In the genomic region with DNA sequence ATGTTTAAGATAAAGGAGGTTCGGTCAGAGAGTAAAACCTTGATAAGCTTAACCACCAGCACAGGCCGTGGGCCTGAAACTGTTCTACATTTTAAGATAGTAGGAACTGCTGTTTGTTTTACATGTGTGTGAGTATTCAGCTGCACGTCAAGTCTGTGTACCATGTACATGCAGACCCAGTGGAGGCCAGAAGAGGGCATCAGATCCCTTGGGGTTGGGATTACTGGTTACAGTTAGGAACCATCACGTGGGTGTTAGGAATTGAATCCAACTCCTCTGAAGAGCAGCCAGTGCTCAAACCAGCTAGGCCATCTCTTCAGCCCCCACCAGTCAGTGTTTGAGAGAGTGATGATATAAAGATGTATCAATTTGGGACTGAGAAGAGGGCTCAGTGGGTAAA, we compare ENCODE assay signal across 8 mouse cellular contexts. TPM values are rescaled to one million over a fixed set of nuclear protein-coding genes. Genes with fewer than 3 reads are reported as not detected.
DNase-seq lines count a peak whose midpoint lies in the region; ATAC-seq and TF ChIP-seq lines count a peak whose summit lies in the region.

No protein-coding gene starts in this region.

- H3K27ac ChIP-seq in forebrain, embryonic 15.5 days (replicated peaks): no peak overlapping the region
- H3K27ac ChIP-seq in liver, adult 2 months (replicated peaks; ENCODE audit: insufficient read depth, low read depth, low read length): no peak overlapping the region

- no peak overlapping the region for H3K4me3 ChIP-seq in forebrain, embryonic 15.5 days
- no peak overlapping the region for H3K4me3 ChIP-seq in liver, adult 2 months (ENCODE audit: insufficient read depth, low read depth, low read length)

- no peaks in the 10 kb centered on the region for H3K4me1 ChIP-seq in forebrain, embryonic 15.5 days
- H3K4me1 ChIP-seq in liver, adult 2 months (ENCODE audit: control insufficient read depth, insufficient read depth, low read length): no peaks in the 10 kb centered on the region

- WGBS in forebrain, embryonic 15.5 days: 65% methylated on average over 4 of the region's 4 CpGs
- 44% methylated on average over 4 of the region's 4 CpGs for WGBS in liver, adult 2 months

- DNase-seq in urinary bladder, adult 18-20 months (ENCODE audit: low spot score in 2 of 2): peak; percentile 32 to 55
- DNase-seq in urinary bladder, postnatal 10 days (ENCODE audit: low spot score): no peak
- peak; percentile 59 for DNase-seq in brain, embryonic 14.5 days (ENCODE audit: low read depth)
- peak; percentile 83 for DNase-seq in kidney, adult 9 months
- DNase-seq in liver, adult 2 months (ENCODE audit: extremely low read depth, low read depth, low spot score): peak; percentile 69
- peak; percentile 6 for DNase-seq in retina, postnatal 7 days (ENCODE audit: low read depth, low spot score)
- peak; percentile 70 to 72 for DNase-seq in thymus, postnatal 36 days

- ATAC-seq in forebrain, embryonic 15.5 days (replicated peaks): 0 out of 2 replicates have a peak, but pooled peaks have one; percentile 51

- H3K9ac ChIP-seq in forebrain, embryonic 15.5 days (replicated peaks): no peak overlapping the region
- no peak overlapping the region for H3K9ac ChIP-seq in liver, adult 2 months (ENCODE audit: low read depth, low read length)

- TF ChIP-seq POLR2A in brain, embryonic 14.5 days (IDR thresholded peaks at IDR 0.05; ENCODE audit: borderline replicate concordance, extremely low read depth, insufficient read depth, insufficient read length, poor library complexity, severe bottlenecking): no peak
- TF ChIP-seq POLR2A in liver, adult 2 months (IDR thresholded peaks at IDR 0.05; ENCODE audit: extremely low read depth, insufficient read depth, low read length): no peak

- no peaks in the 10 kb centered on the region for H3K9me3 ChIP-seq in forebrain, embryonic 15.5 days

- no peaks in the 10 kb centered on the region for H3K79me2 ChIP-seq in liver, adult 2 months (ENCODE audit: control insufficient read depth, insufficient read depth, low read length)

- H3K4me2 ChIP-seq in forebrain, embryonic 15.5 days (replicated peaks): no peak overlapping the region

- H3K27me3 ChIP-seq in forebrain, embryonic 15.5 days: no peaks in the 10 kb centered on the region
- no peaks in the 10 kb centered on the region for H3K27me3 ChIP-seq in liver, adult 2 months (ENCODE audit: control insufficient read depth, insufficient read depth, low read length)

- peak; percentile 53; the same call in 1 of the 2 replicates for TF ChIP-seq CTCF in brain, embryonic 14.5 days (IDR thresholded peaks at IDR 0.05; ENCODE audit: borderline replicate concordance, extremely low read depth, insufficient read depth, insufficient read length)
- peak; percentile 76 for TF ChIP-seq CTCF in liver, adult 2 months (IDR thresholded peaks at IDR 0.05; ENCODE audit: low read depth, low read length)

- peaks cover 78% of the 10 kb centered on the region for H3K36me3 ChIP-seq in forebrain, embryonic 15.5 days
- peaks cover 35% of the 10 kb centered on the region for H3K36me3 ChIP-seq in liver, adult 2 months (ENCODE audit: control insufficient read depth, insufficient read depth, low read length)

RNA-seq across cellular contexts. Expression of a gene that starts 24.3 kb away (rescaled TPM):
- polyA plus RNA-seq in brain, embryonic 14.5 days (2012; rRNA removed): 29.6 and 33.4 TPM in 2 replicates
- polyA plus RNA-seq in forebrain, embryonic 15.5 days (2015; fragmentation: Nextera tagmentation; extraction: Ambion mirVana): 4.1 TPM in 2 replicates
- total RNA-seq in liver, adult 2 months (2014; rRNA removed): 10.1 and 11.4 TPM in 2 replicates
- 4.4 and 5.4 TPM in 2 replicates for polyA plus RNA-seq in liver, adult 2 months (2012; rRNA removed)
